Mouse (Mus musculus) midbrain, embryonic 16.5 days (tissue): ENCODE data around the gene Olfr352. TPM values are rescaled to one million over a fixed set of nuclear protein-coding genes. Genes with fewer than 3 reads are reported as not detected.

Experiments
- ATAC-seq: fragments of 200-750 bp; cut with Nextera tagmentation; 2 replicates; pipeline ENCODE4 v1.8.0; 2017; ENCODE audit warnings: moderate TSS enrichment
- H3K27ac ChIP-seq: fragments of 300-500 bp; sonication (generic); 2 replicates; pipeline ENCODE4 v1.5.1; 2014; ENCODE audit warnings: mild to moderate bottlenecking, low read length, mixed read lengths
- H3K27me3 ChIP-seq: fragments of 300-500 bp; sonication (generic); 2 replicates; pipeline ENCODE4 v1.6.1; 2014; ENCODE audit warnings: low read depth, low read length, mixed read lengths; ENCODE audit not compliant: control insufficient read depth, insufficient read depth
- H3K36me3 ChIP-seq: fragments of 300-500 bp; sonication (generic); 2 replicates; pipeline ENCODE4 v1.6.1; 2014; ENCODE audit warnings: mild to moderate bottlenecking, low read length, moderate library complexity, mixed read lengths; ENCODE audit not compliant: control insufficient read depth, insufficient read depth
- H3K4me1 ChIP-seq: fragments of 300-500 bp; sonication (generic); 2 replicates; pipeline ENCODE4 v1.6.1; 2014; ENCODE audit warnings: mild to moderate bottlenecking, low read length, mixed read lengths; ENCODE audit not compliant: control insufficient read depth, insufficient read depth
- H3K4me2 ChIP-seq: fragments of 300-500 bp; sonication (generic); 2 replicates; pipeline ENCODE4 v1.6.1; 2014; ENCODE audit warnings: mild to moderate bottlenecking, low read length, mixed read lengths
- H3K4me3 ChIP-seq: fragments of 300-500 bp; sonication (generic); 2 replicates; pipeline ENCODE4 v1.5.1; 2014; ENCODE audit warnings: low read depth, mild to moderate bottlenecking, low read length, moderate library complexity, mixed read lengths
- H3K9ac ChIP-seq: fragments of 300-500 bp; sonication (generic); 2 replicates; pipeline ENCODE4 v1.6.1; 2014; ENCODE audit warnings: low read depth, low read length, mixed read lengths
- H3K9me3 ChIP-seq: fragments of 300-500 bp; sonication (generic); replicated peaks from 2 replicates; pipeline ENCODE4 v1.6.1; 2014; ENCODE audit warnings: mild to moderate bottlenecking, low read length, mixed read lengths; ENCODE audit not compliant: control insufficient read depth, poor library complexity, severe bottlenecking
- WGBS: fragments of 180-500 bp; shearing (Covaris S2); extraction: QIAGEN DNeasy Blood & Tissue Kit; methylation state at CpG from one replicate; pipeline ENCODE4 v1.1.7; 2014; 5-methylcytosine and 5-hydroxymethylcytosine counted together
- polyA plus RNA-seq: library from polyadenylated mRNA; unstranded; fragments of >200 nt; fragmentation: Nextera tagmentation; extraction: Ambion mirVana; gene quantifications from 2 replicates; pipeline ENCODE4 v1.2.1, GENCODE M21; 2015

The Olfr352 gene
- not detected in 2 replicates for polyA plus RNA-seq

DNA sequence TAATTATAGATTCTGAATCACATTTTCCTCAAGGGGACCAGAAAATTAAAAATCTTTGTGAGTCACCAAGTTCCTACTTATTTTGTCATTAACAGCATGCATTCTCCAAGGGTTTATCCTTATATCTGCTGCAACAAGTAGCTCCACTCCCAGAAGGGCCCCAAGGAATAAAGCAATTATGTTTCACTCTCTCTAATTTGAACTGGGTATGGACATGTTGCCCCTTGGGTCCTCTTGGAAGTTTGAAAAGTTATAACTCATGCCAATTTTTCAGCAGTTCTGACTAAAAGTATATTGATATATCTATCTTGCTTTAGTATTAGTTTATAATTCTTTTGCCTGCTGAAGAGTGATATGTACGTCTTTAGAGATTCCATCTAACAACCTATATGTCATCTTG lies at the start of gene Olfr352:
Olfr352 (plus strand) TSS at position 301 of the 400 bp plus-strand sequence.
- Histone ChIP-seq H3K4me3 (no peak within 1 kb of the TSS), H3K4me2 (no peak within 1 kb of the TSS), H3K27me3 (no peaks in the 10 kb centered on the region), H3K36me3 (no peaks in the 10 kb centered on the region), H3K9me3 (peaks cover 15% of the 10 kb centered on the region), H3K27ac (no peak within 1 kb of the TSS), H3K4me1 (no peaks in the 10 kb centered on the region), H3K9ac (no peak within 1 kb of the TSS)
- 88% methylated on average over 1 of the region's 1 CpGs for WGBS
- no peak for ATAC-seq

GRCm38 (mm10) chr2:36846010-36846409 lies 22.2 kb upstream of the Olfr352 start, which contains the start of gene Olfr350:
Gene Olfr350, plus strand, starts transcription at chr2:36846310.
- ATAC-seq, result no peak

GRCm38 (mm10) chr2:36862560-36862959 lies 5.7 kb upstream of the Olfr352 start, which contains the start of gene Olfr351:
Gene Olfr351, minus strand, starts transcription at chr2:36862660.
- Histone ChIP-seq H3K4me1 (no peaks in the 10 kb centered on the region), H3K9me3 (peaks cover 15% of the 10 kb centered on the region), H3K9ac (no peak within 1 kb of the TSS), H3K27ac (no peak within 1 kb of the TSS), H3K36me3 (no peaks in the 10 kb centered on the region), H3K4me3 (no peak within 1 kb of the TSS), H3K27me3 (no peaks in the 10 kb centered on the region), H3K4me2 (no peak within 1 kb of the TSS)
- ATAC-seq, result no peak
- WGBS, result 82% methylated on average over 1 of the region's 1 CpGs

More at GRCm38 (mm10) chr2:36846010-36846409, 22.2 kb upstream of the Olfr352 start, which contains the start of gene Olfr350:
- Histone ChIP-seq H3K4me2 (no peak within 1 kb of the TSS), H3K4me1 (no peaks in the 10 kb centered on the region), H3K4me3 (no peak within 1 kb of the TSS), H3K27ac (no peak within 1 kb of the TSS), H3K9ac (no peak within 1 kb of the TSS), H3K27me3 (no peaks in the 10 kb centered on the region), H3K9me3 (peaks cover 21% of the 10 kb centered on the region), H3K36me3 (no peaks in the 10 kb centered on the region)
- WGBS, result 87% methylated on average over 1 of the region's 1 CpGs

DNA sequence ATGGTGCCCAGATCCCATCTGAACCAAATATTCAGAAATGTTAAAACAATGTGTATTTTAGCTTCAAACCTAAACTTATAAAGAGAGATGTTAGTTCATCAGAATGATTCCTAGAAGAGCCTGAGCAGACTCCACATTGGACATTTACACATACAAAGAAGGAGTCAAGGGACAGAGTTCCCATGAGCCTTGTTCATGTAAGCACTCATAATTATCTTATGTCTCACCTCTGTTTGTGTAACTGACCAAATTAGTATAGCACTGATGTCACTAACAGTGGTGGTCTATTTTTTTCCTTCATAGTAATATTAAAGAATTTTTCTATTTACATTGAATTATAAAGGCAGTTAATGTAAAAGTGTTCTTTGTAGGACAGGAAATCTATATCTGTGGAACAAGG lies 24.6 kb downstream of the Olfr352 start, which contains the start of gene Olfr353:
Olfr353 (minus strand) TSS at position 101 of the 400 bp plus-strand sequence.
- no peak for ATAC-seq
- H3K9me3 ChIP-seq, result peaks cover 16% of the 10 kb centered on the region
- no peaks in the 10 kb centered on the region for H3K27me3 ChIP-seq
- no peak within 1 kb of the TSS for H3K9ac ChIP-seq
- H3K4me1 ChIP-seq, result no peaks in the 10 kb centered on the region
- no peaks in the 10 kb centered on the region for H3K36me3 ChIP-seq
- H3K4me2 ChIP-seq, result no peak within 1 kb of the TSS
- H3K27ac ChIP-seq, result no peak within 1 kb of the TSS
- H3K4me3 ChIP-seq, result no peak within 1 kb of the TSS

GRCm38 (mm10) chr2:36897114-36897513 lies 28.9 kb downstream of the Olfr352 start:
- Histone ChIP-seq H3K9ac (no peak overlapping the region), H3K4me3 (no peak overlapping the region), H3K36me3 (no peaks in the 10 kb centered on the region)

GRCm38 (mm10) chr2:36905380-36905779 lies 37.1 kb downstream of the Olfr352 start, which contains the start of gene Olfr354:
Gene Olfr354, plus strand, starts transcription at chr2:36905680.
- no peak for ATAC-seq
- no peak within 1 kb of the TSS for H3K9ac ChIP-seq

More at GRCm38 (mm10) chr2:36897114-36897513, 28.9 kb downstream of the Olfr352 start:
- Histone ChIP-seq H3K4me2 (no peak overlapping the region), H3K4me1 (no peaks in the 10 kb centered on the region), H3K27me3 (no peaks in the 10 kb centered on the region), H3K27ac (no peak overlapping the region), H3K9me3 (peaks cover 12% of the 10 kb centered on the region)
- ATAC-seq, result no peak

More at GRCm38 (mm10) chr2:36905380-36905779, 37.1 kb downstream of the Olfr352 start, which contains the start of gene Olfr354:
- Histone ChIP-seq H3K4me2 (no peak within 1 kb of the TSS), H3K36me3 (no peaks in the 10 kb centered on the region), H3K27me3 (no peaks in the 10 kb centered on the region), H3K9me3 (peaks cover 5% of the 10 kb centered on the region; the same call in 1 of the 2 replicates), H3K27ac (no peak within 1 kb of the TSS), H3K4me1 (no peaks in the 10 kb centered on the region), H3K4me3 (no peak within 1 kb of the TSS)

Other genes with a start within 250 kb of the Olfr352 start
- gene Olfr345, start 228.4 kb upstream of the Olfr352 start, polyA plus RNA-seq, result not detected in 2 replicates
- not detected in 2 replicates for gene Olfr346, start 182.7 kb upstream of the Olfr352 start, polyA plus RNA-seq
- not detected in 2 replicates for gene Olfr347, start 136.6 kb upstream of the Olfr352 start, polyA plus RNA-seq
- gene Olfr348, start 84.2 kb upstream of the Olfr352 start, polyA plus RNA-seq, result not detected in 2 replicates
- gene Olfr50, start 77.9 kb upstream of the Olfr352 start, polyA plus RNA-seq, result not detected in 2 replicates
- gene Olfr3, start 51.4 kb upstream of the Olfr352 start, polyA plus RNA-seq, result not detected in 2 replicates
- not detected in 2 replicates for gene Olfr350, start 22.1 kb upstream of the Olfr352 start, polyA plus RNA-seq
- not detected in 2 replicates for gene Olfr351, start 5.8 kb upstream of the Olfr352 start, polyA plus RNA-seq
- gene Olfr353, start 24.5 kb downstream of the Olfr352 start, polyA plus RNA-seq, result not detected in 2 replicates
- not detected in 2 replicates for gene Olfr354, start 37.2 kb downstream of the Olfr352 start, polyA plus RNA-seq
- not detected in 2 replicates for gene Olfr355, start 60.4 kb downstream of the Olfr352 start, polyA plus RNA-seq
- gene Olfr356, start 68.7 kb downstream of the Olfr352 start, polyA plus RNA-seq, result not detected in 2 replicates
- gene Olfr357, start 125.4 kb downstream of the Olfr352 start, polyA plus RNA-seq, result not detected in 2 replicates
- gene Olfr358, start 140.9 kb downstream of the Olfr352 start, polyA plus RNA-seq, result not detected in 2 replicates
- gene Olfr360, start 197.3 kb downstream of the Olfr352 start, polyA plus RNA-seq, result not detected in 2 replicates
- gene Olfr361, start 220.8 kb downstream of the Olfr352 start, polyA plus RNA-seq, result not detected in 2 replicates
- gene Olfr362, start 249.4 kb downstream of the Olfr352 start, polyA plus RNA-seq, result not detected in 2 replicates